Mouse (Mus musculus) MEL (cell line): ENCODE results near the gene Tnrc18. TPM values are rescaled to one million over a fixed set of nuclear protein-coding genes. Genes with fewer than 3 reads are reported as not detected.

Source experiments
- DNase-seq: peaks from one replicate; pipeline ENCODE4 v3.0.0; 2011; ENCODE audit warnings: low read depth, low spot score
- H3K27ac ChIP-seq: 2 replicates; pipeline ENCODE4 v1.5.1; 2012; ENCODE audit warnings: low read depth, mild to moderate bottlenecking, control low read depth, low read length, moderate library complexity; ENCODE audit not compliant: control insufficient read depth
- H3K27me3 ChIP-seq, 2 experiments: fragments of 150-350 bp in 1 of 2; sonication (generic) in 1 of 2; 2 replicates each; pipeline ENCODE4 v1.6.1; 2012; ENCODE audit warnings: low read length in 2 of 2, mild to moderate bottlenecking in 2 of 2, improper control_type of control experiment in 1 of 2, moderate library complexity in 1 of 2; ENCODE audit not compliant: insufficient read depth in 2 of 2, control insufficient read depth in 1 of 2
- H3K36me3 ChIP-seq, 2 experiments: 2 replicates each; pipeline ENCODE4 v1.6.1; 2012 to 2014; ENCODE audit warnings: low read length in 2 of 2, improper control_type of control experiment in 1 of 2, inconsistent platforms in 1 of 2, mild to moderate bottlenecking in 1 of 2; ENCODE audit not compliant: insufficient read depth in 2 of 2, control insufficient read depth in 1 of 2
- H3K4me1 ChIP-seq, 2 experiments: fragments of 150-350 bp in 1 of 2; sonication (generic) in 1 of 2; 2 replicates each; pipeline ENCODE4 v1.6.1; 2012; ENCODE audit warnings: low read length in 2 of 2, improper control_type of control experiment in 1 of 2, mild to moderate bottlenecking in 1 of 2; ENCODE audit not compliant: insufficient read depth in 2 of 2, control insufficient read depth in 1 of 2
- H3K4me3 ChIP-seq, 2 experiments: fragments of 150-350 bp in 1 of 2; sonication (generic) in 1 of 2; 2 replicates each; pipeline ENCODE4 v1.5.1; 2012; ENCODE audit warnings: low read depth in 2 of 2, low read length in 2 of 2, mild to moderate bottlenecking in 2 of 2, moderate library complexity in 2 of 2, control low read depth in 1 of 2, improper control_type of control experiment in 1 of 2; ENCODE audit not compliant: control insufficient read depth in 1 of 2, insufficient read depth in 1 of 2
- H3K79me2 ChIP-seq: 2 replicates; pipeline ENCODE4 v1.6.1; 2012; ENCODE audit warnings: mild to moderate bottlenecking, low read length, moderate library complexity; ENCODE audit not compliant: control insufficient read depth, poor library complexity, insufficient read depth
- H3K9ac ChIP-seq: 2 replicates; pipeline ENCODE4 v1.6.1; 2012; ENCODE audit warnings: low read depth, mild to moderate bottlenecking, control low read depth, low read length, moderate library complexity; ENCODE audit not compliant: control insufficient read depth, poor library complexity, severe bottlenecking
- H3K9me3 ChIP-seq: fragments of 150-350 bp; sonication (generic); replicated peaks from 2 replicates; pipeline ENCODE4 v1.6.1; 2012; ENCODE audit warnings: mild to moderate bottlenecking, low read length, improper control_type of control experiment, moderate library complexity; ENCODE audit not compliant: insufficient read depth
- BHLHE40 ChIP-seq: IDR thresholded peaks from 2 replicates; pipeline ENCODE4 v1.6.1; 2012; ENCODE audit warnings: low read depth, mild to moderate bottlenecking, inconsistent platforms, low read length, improper control_type of control experiment, borderline replicate concordance
- CHD2 ChIP-seq: IDR thresholded peaks from 2 replicates; pipeline ENCODE4 v1.6.1; 2011; ENCODE audit warnings: low read length, improper control_type of control experiment
- E2F4 ChIP-seq: IDR thresholded peaks from 2 replicates; pipeline ENCODE4 v1.6.1; 2011; ENCODE audit warnings: low read depth, low read length, improper control_type of control experiment, borderline replicate concordance
- ELF1 ChIP-seq: IDR thresholded peaks from 2 replicates; pipeline ENCODE4 v1.6.1; 2014; ENCODE audit warnings: low read depth, mild to moderate bottlenecking, inconsistent platforms, low read length, improper control_type of control experiment, moderate library complexity
- ETS1 ChIP-seq: IDR thresholded peaks from 2 replicates; pipeline ENCODE4 v1.6.1; 2012; ENCODE audit warnings: low read depth, mild to moderate bottlenecking, inconsistent platforms, low read length, improper control_type of control experiment, moderate library complexity
- GABPA ChIP-seq: IDR thresholded peaks from 2 replicates; pipeline ENCODE4 v1.6.1; 2012; ENCODE audit warnings: low read depth, mild to moderate bottlenecking, inconsistent platforms, low read length, improper control_type of control experiment, moderate library complexity
- HCFC1 ChIP-seq: IDR thresholded peaks from 2 replicates; pipeline ENCODE4 v1.6.1; 2012; ENCODE audit warnings: low read depth, mild to moderate bottlenecking, inconsistent platforms, low read length, improper control_type of control experiment, moderate library complexity
- MAX ChIP-seq: IDR thresholded peaks from 2 replicates; pipeline ENCODE4 v1.6.1; 2011; ENCODE audit warnings: low read length, improper control_type of control experiment
- MAZ ChIP-seq: IDR thresholded peaks from 2 replicates; pipeline ENCODE4 v1.6.1; 2012; ENCODE audit warnings: low read depth, mild to moderate bottlenecking, inconsistent platforms, low read length, improper control_type of control experiment
- MEF2A ChIP-seq: IDR thresholded peaks from 2 replicates; pipeline ENCODE4 v1.6.1; 2014; ENCODE audit warnings: low read depth, mild to moderate bottlenecking, inconsistent platforms, low read length, improper control_type of control experiment; ENCODE audit not compliant: poor library complexity, insufficient replicate concordance, severe bottlenecking; ENCODE audit errors: extremely low read depth
- MYB ChIP-seq: IDR thresholded peaks from 2 replicates; pipeline ENCODE4 v1.6.1; 2011; ENCODE audit warnings: mild to moderate bottlenecking, low read depth, low read length, improper control_type of control experiment
- MYC ChIP-seq: IDR thresholded peaks from 2 replicates; pipeline ENCODE4 v1.6.1; 2011; ENCODE audit warnings: low read depth, mild to moderate bottlenecking, low read length, improper control_type of control experiment, moderate library complexity
- POLR2A ChIP-seq, 2 experiments: IDR thresholded peaks; 2 replicates each; pipeline ENCODE4 v1.6.1; 2011 to 2012; ENCODE audit warnings: low read length in 2 of 2, mild to moderate bottlenecking in 2 of 2, control low read depth in 1 of 2, improper control_type of control experiment in 1 of 2, low read depth in 1 of 2, moderate library complexity in 1 of 2; ENCODE audit not compliant: control insufficient read depth in 1 of 2, insufficient read depth in 1 of 2, poor library complexity in 1 of 2
- POLR2AphosphoS2 ChIP-seq: IDR thresholded peaks from 2 replicates; pipeline ENCODE4 v1.6.1; 2011; ENCODE audit warnings: low read length, improper control_type of control experiment
- SIN3A ChIP-seq: IDR thresholded peaks from 2 replicates; pipeline ENCODE4 v1.6.1; 2012; ENCODE audit warnings: low read length, improper control_type of control experiment, inconsistent platforms
- SMC3 ChIP-seq: IDR thresholded peaks from 2 replicates; pipeline ENCODE4 v1.6.1; 2011; ENCODE audit warnings: low read depth, low read length, improper control_type of control experiment
- TAL1 ChIP-seq: IDR thresholded peaks from 2 replicates; pipeline ENCODE4 v1.6.1; 2012; ENCODE audit warnings: mild to moderate bottlenecking, inconsistent platforms, low read length, moderate library complexity, mixed read lengths
- UBTF ChIP-seq: IDR thresholded peaks from 2 replicates; pipeline ENCODE4 v1.6.1; 2012; ENCODE audit warnings: low read depth, mild to moderate bottlenecking, inconsistent platforms, low read length, improper control_type of control experiment, moderate library complexity, borderline replicate concordance; ENCODE audit not compliant: insufficient read depth
- USF1 ChIP-seq: IDR thresholded peaks from 2 replicates; pipeline ENCODE4 v1.6.1; 2014; ENCODE audit warnings: low read depth, mild to moderate bottlenecking, inconsistent platforms, low read length, improper control_type of control experiment, moderate library complexity
- ZC3H11A ChIP-seq: IDR thresholded peaks from 2 replicates; pipeline ENCODE4 v1.6.1; 2012; ENCODE audit warnings: low read depth, mild to moderate bottlenecking, inconsistent platforms, low read length, improper control_type of control experiment
- ZKSCAN1 ChIP-seq: IDR thresholded peaks from 2 replicates; pipeline ENCODE4 v1.6.1; 2012; ENCODE audit warnings: low read depth, mild to moderate bottlenecking, inconsistent platforms, low read length, improper control_type of control experiment, moderate library complexity
- ZMIZ1 ChIP-seq: IDR thresholded peaks from 2 replicates; pipeline ENCODE4 v1.6.1; 2012; ENCODE audit warnings: low read depth, mild to moderate bottlenecking, inconsistent platforms, low read length, improper control_type of control experiment, moderate library complexity
- ZNF384 ChIP-seq: IDR thresholded peaks from 2 replicates; pipeline ENCODE4 v1.6.1; 2012; ENCODE audit warnings: low read depth, mild to moderate bottlenecking, inconsistent platforms, low read length, improper control_type of control experiment
- polyA plus RNA-seq, 2 experiments: library from polyadenylated mRNA; stranded (reverse) in 1 of 2; unstranded in 1 of 2; fragments of >175 nt in 1 of 2; fragments of >200 nt in 1 of 2; gene quantifications; 2 replicates each; pipeline versions ENCODE4 v1.2.1 to v1.2.4; 2012; ENCODE audit warnings: low replicate concordance in 2 of 2, low read depth in 1 of 2; ENCODE audit not compliant: insufficient read length in 2 of 2, insufficient read depth in 1 of 2, missing spikeins in 1 of 2
- total RNA-seq: library from RNA; depleted of rRNA; stranded (reverse); fragments of 300-350 nt; gene quantifications from 2 replicates; pipeline ENCODE4 v1.2.3, GENCODE M21; 2012

Gene Tnrc18
- total and polyA plus RNA-seq, 3 experiments, result 0.31 to 3.4 TPM; not detected in 1

- Histone ChIP-seq H3K9me3 (no peaks in the 10 kb centered on the region), H3K27me3 (no peaks in the 10 kb centered on the region), H3K27ac (no peak overlapping the region), H3K4me1 (no peaks in the 10 kb centered on the region), H3K79me2 (no peaks in the 10 kb centered on the region), H3K36me3 (no peaks in the 10 kb centered on the region), H3K4me3 (no peak overlapping the region), H3K9ac (no peak overlapping the region)
- no peak for TF ChIP-seq ZNF384
- no peak for TF ChIP-seq HCFC1
- TF ChIP-seq MAX, result no peak
- no peak for TF ChIP-seq ZC3H11A
- no peak for TF ChIP-seq SMC3
- TF ChIP-seq ETS1, result no peak
- TF ChIP-seq SIN3A, result no peak
- TF ChIP-seq TAL1, result no peak
- no peak for TF ChIP-seq USF1
- no peak for TF ChIP-seq UBTF
- no peak for TF ChIP-seq POLR2A (IDR thresholded peaks at IDR 0.05; ENCODE audit: control insufficient read depth in 1 of 2, insufficient read depth in 1 of 2, low read depth in 1 of 2, low read length in 2 of 2, poor library complexity in 1 of 2)
- TF ChIP-seq MYB, result no peak
- TF ChIP-seq BHLHE40, result no peak
- no peak for TF ChIP-seq MYC
- no peak for TF ChIP-seq POLR2AphosphoS2
- DNase-seq, result no peak
These were observed 46.4 kb downstream of the Tnrc18 start for GRCm38 (mm10) chr5:142771034-142771433.

DNA sequence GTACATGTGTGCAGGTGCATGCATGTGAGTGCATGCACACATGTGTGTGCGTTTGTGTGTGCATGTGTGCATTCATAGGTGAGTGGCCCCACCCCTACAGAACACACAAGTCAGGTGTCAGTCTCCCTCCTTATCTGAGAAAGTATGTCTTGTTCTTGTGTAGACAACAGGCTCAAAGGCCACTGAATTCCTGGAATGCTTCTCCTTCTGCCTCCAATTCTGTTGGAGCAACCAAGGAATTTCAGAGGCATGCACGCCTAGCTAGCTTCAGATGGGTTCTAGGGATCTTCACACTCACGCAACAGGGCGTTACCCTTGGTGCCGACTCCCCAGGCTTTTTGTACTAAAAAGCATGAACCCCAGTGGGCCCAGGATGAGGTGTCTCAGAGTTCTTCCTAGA is 47.8 kb downstream of the Tnrc18 start:
- Histone ChIP-seq H3K36me3 (no peaks in the 10 kb centered on the region), H3K79me2 (no peaks in the 10 kb centered on the region), H3K4me3 (no peak overlapping the region), H3K27ac (no peak overlapping the region), H3K27me3 (no peaks in the 10 kb centered on the region), H3K9me3 (no peaks in the 10 kb centered on the region), H3K4me1 (no peaks in the 10 kb centered on the region), H3K9ac (no peak overlapping the region)
- DNase-seq, result no peak
- no peak for TF ChIP-seq ETS1
- TF ChIP-seq ZNF384, result no peak
- no peak for TF ChIP-seq MYC
- TF ChIP-seq BHLHE40, result no peak
- TF ChIP-seq MAZ, result no peak
- TF ChIP-seq ZKSCAN1, result no peak
- TF ChIP-seq ELF1, result no peak
- TF ChIP-seq E2F4, result no peak
- TF ChIP-seq UBTF, result no peak
- no peak for TF ChIP-seq ZMIZ1
- no peak for TF ChIP-seq CHD2
- TF ChIP-seq GABPA, result no peak
- no peak for TF ChIP-seq MEF2A
- no peak for TF ChIP-seq POLR2A (IDR thresholded peaks at IDR 0.05; ENCODE audit: control insufficient read depth in 1 of 2, insufficient read depth in 1 of 2, low read depth in 1 of 2, low read length in 2 of 2, poor library complexity in 1 of 2)
